Mouse (Mus musculus) CH12.LX (cell line): ENCODE measurements around the gene Ms4a14.
"Not testable (repeated sequence)": the region's sequence is repeated elsewhere in the genome, so short reads cannot be mapped to it uniquely, and the experiment has no call there.

Experiments
- POLR2A ChIP-seq: IDR thresholded peaks from 2 replicates; pipeline ENCODE4 v1.6.1; 2011; ENCODE audit warnings: low read depth, mild to moderate bottlenecking, improper control_type of control experiment, low read length
- RAD21 ChIP-seq: IDR thresholded peaks from 2 replicates; pipeline ENCODE4 v1.6.1; 2011; ENCODE audit warnings: low read depth, mild to moderate bottlenecking, low read length, improper control_type of control experiment, moderate library complexity

DNA sequence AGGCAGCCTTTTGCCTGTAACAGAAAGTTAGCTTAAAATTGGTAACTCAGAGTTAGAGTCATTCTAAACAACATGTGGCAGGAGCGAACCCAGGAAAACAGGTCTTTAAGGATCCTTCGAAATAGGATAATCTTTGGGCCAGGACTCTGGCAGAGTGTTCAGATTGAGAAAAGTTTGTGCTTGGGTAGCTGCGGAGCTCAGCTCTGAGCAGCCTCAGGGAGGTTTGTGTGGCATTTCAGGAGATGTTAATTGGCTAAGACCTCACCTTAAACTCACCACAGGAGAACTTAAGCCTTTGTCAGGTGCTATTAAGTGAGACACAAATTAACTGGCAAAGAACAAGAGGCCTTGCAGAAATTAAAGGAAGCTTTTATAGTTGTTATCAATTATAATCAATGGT, 20.6 kb downstream of the Ms4a14 start:
- not testable (repeated sequence) for TF ChIP-seq RAD21, POLR2A
